Mouse (Mus musculus) gastrocnemius, postnatal 36 days (tissue): ENCODE data around the gene Olfr1175-ps. TPM values are rescaled to one million over a fixed set of nuclear protein-coding genes. Genes with fewer than 3 reads are reported as not detected.

Experiments used
- DNase-seq, 2 experiments: peaks; one replicate each; pipeline ENCODE4 v3.0.0; 2022
- intact Hi-C: fragments of 180-260 bp; cut with DNase I; formaldehyde crosslinking; loops from one replicate; pipeline ENCODE4 v1.15.1; 2025
- long read RNA-seq, 2 experiments: library from polyadenylated mRNA; stranded (forward); transcript quantifications; one replicate each; pipeline ENCODE4 v2.0.0; 2021
- total RNA-seq, 2 experiments: library from RNA; stranded (reverse); gene quantifications; 2 replicates each; pipeline ENCODE4 v1.2.3; 2021

Gene Olfr1175-ps
- total RNA-seq: not detected
- long read RNA-seq, experiment 1: 0 reads
- long read RNA-seq, experiment 2: 0 reads

- DNase-seq: no peak
- intact Hi-C loops: no loop called here
These were observed at the start of gene Olfr1175-ps for GRCm38 (mm10) chr2:88327115-88327514. Olfr1175-ps (minus strand) TSS chr2:88327215.

GRCm38 (mm10) chr2:88356304-88356703, 29.3 kb upstream of the Olfr1175-ps start:
- no peak for DNase-seq
- intact Hi-C loops: no loop called here

GRCm38 (mm10) chr2:88346392-88346791, 19.4 kb upstream of the Olfr1175-ps start, which contains the start of gene Olfr1177-ps:
Olfr1177-ps (minus strand) TSS chr2:88346492.
- intact Hi-C loops: no loop called here
- DNase-seq: no peak

- intact Hi-C loops: no loop called here
- DNase-seq: no peak
These were observed 9.4 kb upstream of the Olfr1175-ps start, which contains the start of gene Olfr1176 for GRCm38 (mm10) chr2:88336421-88336820. Olfr1176 (plus strand) TSS chr2:88336721.

GRCm38 (mm10) chr2:88315035-88315434, 12.0 kb downstream of the Olfr1175-ps start, which contains the start of gene Olfr1174-ps:
Olfr1174-ps (minus strand) TSS chr2:88315135.
- no peak for DNase-seq

GRCm38 (mm10) chr2:88279775-88280174, 47.2 kb downstream of the Olfr1175-ps start, which contains the start of gene Olfr1173:
Olfr1173 (minus strand) TSS chr2:88279875.
- no peak for DNase-seq

More at GRCm38 (mm10) chr2:88315035-88315434, 12.0 kb downstream of the Olfr1175-ps start, which contains the start of gene Olfr1174-ps:
- intact Hi-C loops: no loop called here

More at GRCm38 (mm10) chr2:88279775-88280174, 47.2 kb downstream of the Olfr1175-ps start, which contains the start of gene Olfr1173:
- intact Hi-C loops: no loop called here

Other genes with a start within 250 kb of the Olfr1175-ps start
- not detected for gene Olfr1164, start 233.2 kb downstream of the Olfr1175-ps start, total RNA-seq
- not detected for gene Olfr1166, start 198.9 kb downstream of the Olfr1175-ps start, total RNA-seq
- gene Olfr1167, start 172.0 kb downstream of the Olfr1175-ps start, total RNA-seq: not detected
- gene Olfr1168, start 145.3 kb downstream of the Olfr1175-ps start, total RNA-seq: not detected
- not detected for gene Olfr1170, start 98.9 kb downstream of the Olfr1175-ps start, total RNA-seq
- gene Olfr1173, start 47.3 kb downstream of the Olfr1175-ps start, total RNA-seq: not detected
- gene Olfr1174-ps, start 12.1 kb downstream of the Olfr1175-ps start, total RNA-seq: not detected
- gene Olfr1176, start 9.5 kb upstream of the Olfr1175-ps start, total RNA-seq: not detected
- gene Olfr1177-ps, start 19.3 kb upstream of the Olfr1175-ps start, total RNA-seq: not detected
- gene Olfr1178, start 59.8 kb upstream of the Olfr1175-ps start, total RNA-seq: not detected
- not detected for gene Olfr1179, start 79.2 kb upstream of the Olfr1175-ps start, total RNA-seq
- not detected for gene Olfr1180, start 91.9 kb upstream of the Olfr1175-ps start, total RNA-seq
- gene Olfr1181, start 99.0 kb upstream of the Olfr1175-ps start, total RNA-seq: not detected
- not detected for gene Gm13757, start 121.9 kb upstream of the Olfr1175-ps start, total RNA-seq
- not detected for gene Olfr1183, start 127.7 kb upstream of the Olfr1175-ps start, total RNA-seq
- not detected for gene Olfr1184, start 156.4 kb upstream of the Olfr1175-ps start, total RNA-seq
- not detected for gene Olfr1185-ps1, start 166.1 kb upstream of the Olfr1175-ps start, total RNA-seq
- gene Olfr1186, start 191.3 kb upstream of the Olfr1175-ps start, total RNA-seq: not detected
- not detected for gene Olfr1188, start 229.7 kb upstream of the Olfr1175-ps start, total RNA-seq